Mouse (Mus musculus) 3134 (cell line): ENCODE results near the gene Cacng1.

Experiments
- DNase-seq: peaks from one replicate; pipeline ENCODE4 v3.0.0-alpha.2; 2011; ENCODE audit warnings: low spot score; ENCODE audit not compliant: insufficient read length; ENCODE audit errors: extremely low read depth

The Cacng1 gene

GRCm38 (mm10) chr11:107662666-107663065, 53.7 kb downstream of the Cacng1 start:
- DNase-seq: no peak

- DNase-seq: no peak
These were observed 55.9 kb downstream of the Cacng1 start for GRCm38 (mm10) chr11:107660452-107660851.

- DNase-seq: no peak
These were observed 59.2 kb downstream of the Cacng1 start for GRCm38 (mm10) chr11:107657117-107657516.

DNA sequence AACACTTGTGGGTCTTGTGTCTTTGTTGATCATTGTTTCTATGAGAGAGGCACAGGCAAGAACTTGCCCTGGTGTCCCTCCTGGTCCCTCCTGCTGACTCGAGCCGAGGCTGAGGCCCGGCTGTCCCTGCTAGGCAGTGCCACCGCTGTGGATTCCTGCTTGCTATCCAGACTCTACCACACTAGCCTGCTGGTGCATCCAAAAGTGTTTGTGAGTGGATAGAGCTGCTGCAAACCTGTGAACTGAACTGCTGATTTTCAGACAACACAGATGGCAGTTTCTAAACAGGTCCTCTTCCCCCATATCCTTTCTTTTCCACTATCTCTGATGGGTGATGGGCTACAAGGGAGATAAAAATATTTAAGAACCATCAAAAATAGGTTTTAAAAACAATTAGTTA, 60.8 kb downstream of the Cacng1 start:
- no peak for DNase-seq
